Mouse (Mus musculus) kidney, embryonic 14.5 days (tissue): ENCODE results near the gene Hsd17b7. TPM values are rescaled to one million over a fixed set of nuclear protein-coding genes. Genes with fewer than 3 reads are reported as not detected.

Source experiments
- ATAC-seq: fragments of 200-750 bp; cut with Nextera tagmentation; 2 replicates; pipeline ENCODE4 v1.8.0; 2017; ENCODE audit warnings: moderate number of reproducible peaks, mild to moderate bottlenecking, moderate TSS enrichment, moderate library complexity; ENCODE audit not compliant: low FRiP score, low TSS enrichment
- H3K27ac ChIP-seq: fragments of 300-500 bp; sonication (generic); 2 replicates; pipeline ENCODE4 v1.5.1; 2014; ENCODE audit warnings: low read depth, mild to moderate bottlenecking, low read length, moderate library complexity, mixed read lengths
- H3K27me3 ChIP-seq: fragments of 300-500 bp; sonication (generic); 2 replicates; pipeline ENCODE4 v1.6.1; 2014; ENCODE audit warnings: mild to moderate bottlenecking, low read length; ENCODE audit not compliant: control insufficient read depth, insufficient read depth
- H3K36me3 ChIP-seq: fragments of 300-500 bp; sonication (generic); 2 replicates; pipeline ENCODE4 v1.6.1; 2014; ENCODE audit warnings: low read length, mixed read lengths; ENCODE audit not compliant: control insufficient read depth, insufficient read depth
- H3K4me1 ChIP-seq: fragments of 300-500 bp; sonication (generic); 2 replicates; pipeline ENCODE4 v1.6.1; 2014; ENCODE audit warnings: low read length, mixed read lengths; ENCODE audit not compliant: control insufficient read depth, insufficient read depth
- H3K4me2 ChIP-seq: fragments of 300-500 bp; sonication (generic); replicated peaks from 2 replicates; pipeline ENCODE4 v1.6.1; 2014; ENCODE audit warnings: low read depth, mild to moderate bottlenecking, low read length
- H3K4me3 ChIP-seq: fragments of 300-500 bp; sonication (generic); 2 replicates; pipeline ENCODE4 v1.5.1; 2014; ENCODE audit warnings: mild to moderate bottlenecking, low read length
- H3K9ac ChIP-seq: fragments of 300-500 bp; sonication (generic); 2 replicates; pipeline ENCODE4 v1.6.1; 2014; ENCODE audit warnings: low read depth, mild to moderate bottlenecking, low read length, moderate library complexity
- H3K9me3 ChIP-seq: fragments of 300-500 bp; sonication (generic); 2 replicates; pipeline ENCODE4 v1.6.1; 2016; ENCODE audit warnings: low read length; ENCODE audit not compliant: control insufficient read depth
- whole genome bisulfite sequencing: fragments of 180-500 bp; shearing (Covaris S2); extraction: QIAGEN DNeasy Blood & Tissue Kit; methylation state at CpG from one replicate; pipeline ENCODE4 v1.1.7; 2014; 5-methylcytosine and 5-hydroxymethylcytosine counted together
- polyA plus RNA-seq: library from polyadenylated mRNA; unstranded; fragments of >200 nt; fragmentation: Nextera tagmentation; extraction: Ambion mirVana; gene quantifications from 2 replicates; pipeline ENCODE4 v1.2.1, GENCODE M21; 2014

The Hsd17b7 gene
- polyA plus RNA-seq, 1 experiment from 2014 or later = 16.3 TPM

- no peak overlapping the region for H3K27ac ChIP-seq
- 73% methylated on average over 6 of the region's 6 CpGs for WGBS
- H3K9me3 ChIP-seq = no peaks in the 10 kb centered on the region
- ATAC-seq = no peak
- H3K36me3 ChIP-seq = no peaks in the 10 kb centered on the region
- no peaks in the 10 kb centered on the region for H3K4me1 ChIP-seq
- no peak overlapping the region for H3K4me3 ChIP-seq
- H3K4me2 ChIP-seq = no peak overlapping the region
- no peak overlapping the region for H3K9ac ChIP-seq
- no peaks in the 10 kb centered on the region for H3K27me3 ChIP-seq
Measured at GRCm38 (mm10) chr1:169911526-169911925, 57.5 kb downstream of the Hsd17b7 start.

GRCm38 (mm10) chr1:169910751-169911150 is 58.3 kb downstream of the Hsd17b7 start:
- no peak overlapping the region for H3K9ac ChIP-seq
- H3K4me1 ChIP-seq = no peaks in the 10 kb centered on the region
- H3K9me3 ChIP-seq = no peaks in the 10 kb centered on the region
- WGBS = 59% methylated on average over 7 of the region's 7 CpGs
- H3K4me2 ChIP-seq = no peak overlapping the region
- no peak for ATAC-seq
- H3K27ac ChIP-seq = no peak overlapping the region
- H3K4me3 ChIP-seq = no peak overlapping the region
- H3K27me3 ChIP-seq = no peaks in the 10 kb centered on the region
- H3K36me3 ChIP-seq = no peaks in the 10 kb centered on the region

- no peaks in the 10 kb centered on the region for H3K27me3 ChIP-seq
- no peak overlapping the region for H3K4me3 ChIP-seq
- H3K4me2 ChIP-seq = no peak overlapping the region
- H3K9ac ChIP-seq = no peak overlapping the region
- ATAC-seq = no peak
- 89% methylated on average over 6 of the region's 6 CpGs for WGBS
- H3K4me1 ChIP-seq = no peaks in the 10 kb centered on the region
- H3K27ac ChIP-seq = no peak overlapping the region
- H3K36me3 ChIP-seq = no peaks in the 10 kb centered on the region
- no peaks in the 10 kb centered on the region for H3K9me3 ChIP-seq
Measured at GRCm38 (mm10) chr1:169909659-169910058, 59.4 kb downstream of the Hsd17b7 start.

- WGBS = 68% methylated on average over 5 of the region's 5 CpGs
- no peak overlapping the region for H3K27ac ChIP-seq
- no peak for ATAC-seq
- no peak overlapping the region for H3K4me2 ChIP-seq
- H3K9ac ChIP-seq = no peak overlapping the region
- H3K36me3 ChIP-seq = no peaks in the 10 kb centered on the region
- H3K4me1 ChIP-seq = no peaks in the 10 kb centered on the region
- H3K4me3 ChIP-seq = no peak overlapping the region
- H3K9me3 ChIP-seq = no peaks in the 10 kb centered on the region
- no peaks in the 10 kb centered on the region for H3K27me3 ChIP-seq
Measured at GRCm38 (mm10) chr1:169909163-169909562, 59.9 kb downstream of the Hsd17b7 start.

GRCm38 (mm10) chr1:169900771-169901336 is 68.2 kb downstream of the Hsd17b7 start:
- 94% methylated on average over 3 of the region's 3 CpGs for WGBS
- H3K27ac ChIP-seq = no peak overlapping the region

More at GRCm38 (mm10) chr1:169900771-169901336, 68.2 kb downstream of the Hsd17b7 start:
- no peak overlapping the region for H3K4me3 ChIP-seq
- no peaks in the 10 kb centered on the region for H3K36me3 ChIP-seq
- no peak for ATAC-seq
- no peaks in the 10 kb centered on the region for H3K4me1 ChIP-seq
- no peaks in the 10 kb centered on the region for H3K27me3 ChIP-seq
- H3K9ac ChIP-seq = no peak overlapping the region
- no peaks in the 10 kb centered on the region for H3K9me3 ChIP-seq
- H3K4me2 ChIP-seq = no peak overlapping the region

Other genes with a start within 250 kb of the Hsd17b7 start
- gene Rgs4, start 221.6 kb downstream of the Hsd17b7 start, polyA plus RNA-seq = 0.56 and 0.76 TPM in 2 replicates
- gene Ccdc190, start 40.6 kb downstream of the Hsd17b7 start, polyA plus RNA-seq = 0.21 TPM in 1 of 2 replicates, not detected in the other
- 22.3 and 29.5 TPM in 2 replicates for gene Ddr2, start 141.5 kb upstream of the Hsd17b7 start, polyA plus RNA-seq
- gene Uap1, start 205.7 kb upstream of the Hsd17b7 start, polyA plus RNA-seq = 36.5 and 51.0 TPM in 2 replicates
- 8.2 and 12.2 TPM in 2 replicates for gene Uhmk1, start 246.2 kb upstream of the Hsd17b7 start, polyA plus RNA-seq